Mouse (Mus musculus) kidney, adult 2 months (tissue): Measurements from ENCODE around the gene Opa3.

Experiments
- CTCF ChIP-seq: fragments of 200-500 bp; conservative IDR thresholded peaks from 2 replicates; pipeline ENCODE4 v1.5.1; 2011; ENCODE audit warnings: low read depth, mild to moderate bottlenecking, control low read depth, low read length, moderate library complexity, mixed read lengths; ENCODE audit not compliant: insufficient read depth, insufficient read length
- POLR2A ChIP-seq: fragments of 200-500 bp; IDR thresholded peaks from one replicate; pipeline ENCODE4 v1.6.1; 2011; ENCODE audit warnings: low read depth, low read length, control low read depth

GRCm38 (mm10) chr7:19224933-19225332 is 3.2 kb upstream of the Opa3 start:
- TF ChIP-seq CTCF (no peak), POLR2A (no peak)
